Comparison of ENCODE assay signal across 12 mouse cellular contexts in genomic region chr1:143709966-143710626, GRCm38 (mm10). TPM values are rescaled to one million over a fixed set of nuclear protein-coding genes. Genes with fewer than 3 reads are reported as not detected.
DNase-seq lines count a peak whose midpoint lies in the region; ATAC-seq and TF ChIP-seq lines count a peak whose summit lies in the region.
"Had no signal": no experiment of that assay in that cellular context is flagged by ENCODE, and none has a peak within 500 bp of the region (broad histone marks: within the 10 kb centered on the region; RNA-seq: fewer than 3 reads in every experiment).

No protein-coding gene starts in this region.

- H3K27me3 ChIP-seq in heart, embryonic 13.5 days (replicated peaks): no peaks in the 10 kb centered on the region
- H3K27me3 ChIP-seq in forebrain, embryonic 16.5 days (replicated peaks; ENCODE audit: control insufficient read depth, insufficient read depth, low read length): no peaks in the 10 kb centered on the region
- H3K27me3 ChIP-seq in liver, postnatal 0 days (ENCODE audit: insufficient read depth, low read length): no peaks in the 10 kb centered on the region

- no peak for TF ChIP-seq EP300 in liver, postnatal 0 days (IDR thresholded peaks at IDR 0.05; ENCODE audit: low read depth)

- intact Hi-C loops in left cerebral cortex, postnatal 14 days (cut with DNase I): no loop called here

- 0 out of 2 replicates have a peak overlapping the region, but pooled peaks have one; percentile 21 for H3K9ac ChIP-seq in heart, embryonic 13.5 days
- H3K9ac ChIP-seq in forebrain, embryonic 16.5 days (replicated peaks; ENCODE audit: low read depth, low read length): 0 out of 2 replicates have a peak overlapping the region, but pooled peaks have one; percentile 17
- no peak overlapping the region for H3K9ac ChIP-seq in liver, postnatal 0 days (replicated peaks)

- no peak overlapping the region for H3K27ac ChIP-seq in heart, embryonic 13.5 days (replicated peaks)
- peak overlapping the region; percentile 72 for H3K27ac ChIP-seq in forebrain, embryonic 16.5 days (ENCODE audit: low read length)
- H3K27ac ChIP-seq in liver, postnatal 0 days (ENCODE audit: low read depth): peak overlapping the region; percentile 44
- H3K27ac ChIP-seq: layer of hippocampus, adult 2 months had no signal

- ATAC-seq in heart, embryonic 13.5 days (ENCODE audit: extremely low read depth, insufficient number of reproducible peaks, low FRiP score, low TSS enrichment): no peak
- ATAC-seq in forebrain, embryonic 16.5 days: peak; percentile 100
- peak; percentile 66 for ATAC-seq in liver, postnatal 0 days

- no peaks in the 10 kb centered on the region for H3K9me3 ChIP-seq in heart, embryonic 13.5 days
- H3K9me3 ChIP-seq in forebrain, embryonic 16.5 days (ENCODE audit: control insufficient read depth, low read length): no peaks in the 10 kb centered on the region
- H3K9me3 ChIP-seq in liver, postnatal 0 days (ENCODE audit: low read length): no peaks in the 10 kb centered on the region
- H3K9me3 ChIP-seq: megakaryocyte, embryonic 14.5 days had no signal

- TF ChIP-seq CTCF in liver, postnatal 0 days (IDR thresholded peaks at IDR 0.05; ENCODE audit: low read depth): no peak

- 67% methylated on average over 7 of the region's 7 CpGs for WGBS in heart, embryonic 13.5 days
- 56% methylated on average over 7 of the region's 7 CpGs for WGBS in forebrain, embryonic 16.5 days
- WGBS in liver, postnatal 0 days (ENCODE audit: insufficient replicate concordance): 53% methylated on average over 7 of the region's 7 CpGs

- no peak overlapping the region for H3K4me3 ChIP-seq in heart, embryonic 13.5 days
- no peak overlapping the region for H3K4me3 ChIP-seq in forebrain, embryonic 16.5 days (replicated peaks; ENCODE audit: low read length)
- H3K4me3 ChIP-seq in liver, postnatal 0 days (ENCODE audit: low read depth, low read length): no peak overlapping the region
- H3K4me3 ChIP-seq: layer of hippocampus, adult 2 months; megakaryocyte, embryonic 14.5 days had no signal

- no peaks in the 10 kb centered on the region for H3K36me3 ChIP-seq in heart, embryonic 13.5 days
- no peaks in the 10 kb centered on the region for H3K36me3 ChIP-seq in forebrain, embryonic 16.5 days (ENCODE audit: control insufficient read depth, insufficient read depth)
- no peaks in the 10 kb centered on the region for H3K36me3 ChIP-seq in liver, postnatal 0 days (replicated peaks; ENCODE audit: insufficient read depth, low read length)

- H3K4me2 ChIP-seq in heart, embryonic 13.5 days: no peak overlapping the region
- no peak overlapping the region for H3K4me2 ChIP-seq in forebrain, embryonic 16.5 days (ENCODE audit: low read length)
- no peak overlapping the region for H3K4me2 ChIP-seq in liver, postnatal 0 days (ENCODE audit: low read depth, low read length)

- DNase-seq in heart, adult 11 months: no peak
- DNase-seq in brain, adult 2 months (ENCODE audit: low read depth, low spot score): peak; percentile 5
- peak; percentile 19 for DNase-seq in liver, postnatal 0 days
- DNase-seq in left cerebral cortex, postnatal 14 days (ENCODE audit: low spot score in 2 of 2): no peak
- no peak for DNase-seq in lung, postnatal 14 days
- no peak for DNase-seq in natural killer cell, adult 2 months (ENCODE audit: low spot score in 2 of 2)
- DNase-seq: gastrocnemius, postnatal 25 days; left cerebral cortex, postnatal 4 days had no signal

- peaks cover 8% of the 10 kb centered on the region for H3K4me1 ChIP-seq in heart, embryonic 13.5 days
- H3K4me1 ChIP-seq in forebrain, embryonic 16.5 days (replicated peaks; ENCODE audit: control insufficient read depth, insufficient read depth, low read length): peaks cover 6% of the 10 kb centered on the region
- peaks cover 11% of the 10 kb centered on the region for H3K4me1 ChIP-seq in liver, postnatal 0 days (ENCODE audit: insufficient read depth)

RNA-seq across cellular contexts. Expression of gene Glrx2, which starts 6.0 kb away (rescaled TPM):
- 89.8 and 90.0 TPM in 2 replicates for polyA plus RNA-seq in heart, embryonic 13.5 days (2015; fragmentation: Nextera tagmentation; extraction: Ambion mirVana)
- polyA plus RNA-seq in forebrain, embryonic 16.5 days (2015; fragmentation: Nextera tagmentation; extraction: Ambion mirVana): 144 and 160 TPM in 2 replicates
- polyA plus RNA-seq in liver, postnatal 0 days (2015; fragmentation: Nextera tagmentation; extraction: Ambion mirVana): 64.8 and 70.2 TPM in 2 replicates
- 100 to 1,000 TPM; 117 to 118 TPM for total RNA-seq in left cerebral cortex, postnatal 14 days (2021)

RNA-seq across cellular contexts. Expression of gene Cdc73, which starts 7.4 kb away (rescaled TPM):
- 16.7 and 19.1 TPM in 2 replicates for polyA plus RNA-seq in heart, embryonic 13.5 days (2015; fragmentation: Nextera tagmentation; extraction: Ambion mirVana)
- 25.4 and 29.0 TPM in 2 replicates for polyA plus RNA-seq in forebrain, embryonic 16.5 days (2015; fragmentation: Nextera tagmentation; extraction: Ambion mirVana)
- 8.1 and 8.2 TPM in 2 replicates for polyA plus RNA-seq in liver, postnatal 0 days (2015; fragmentation: Nextera tagmentation; extraction: Ambion mirVana)
- total RNA-seq in left cerebral cortex, postnatal 14 days (2021): 10 to 100 TPM; 52.6 to 53.1 TPM

Comparison
In these comparisons a context has a peak if more than half of its experiments do, and no peak if none do; other contexts are left out.
1. DNase-seq: peak in brain, adult 2 months (single experiment) and liver, postnatal 0 days (single experiment); none in heart, adult 11 months (single experiment), left cerebral cortex, postnatal 14 days (0 of 2), lung, postnatal 14 days (single experiment) and natural killer cell, adult 2 months (0 of 2).